Mouse (Mus musculus) heart, postnatal 14 days (tissue): ENCODE measurements around the gene Prdm5. TPM values are rescaled to one million over a fixed set of nuclear protein-coding genes. Genes with fewer than 3 reads are reported as not detected.

ENCODE experiments used
- DNase-seq, 2 experiments: peaks; one replicate each; pipeline ENCODE4 v3.0.0; 2021 to 2022
- intact Hi-C: fragments of 180-260 bp; cut with DNase I; formaldehyde crosslinking; loops from one replicate; pipeline ENCODE4 v1.15.1; 2025
- long read RNA-seq, 2 experiments: library from polyadenylated mRNA; stranded (forward); transcript quantifications; one replicate each; pipeline ENCODE4 v2.0.0; 2021
- total RNA-seq, 2 experiments: library from RNA; stranded (reverse); gene quantifications; 2 replicates each; pipeline ENCODE4 v1.2.3; 2021

Prdm5 gene
- total RNA-seq: 1 to 10 TPM; 8.2 to 9.0 TPM
- long read RNA-seq, experiment 1, partial matches to known transcripts: 0 of 1 reads
- long read RNA-seq, experiment 1, other reads (novel, unspliced or antisense): 1 of 1 reads
- long read RNA-seq, experiment 2, partial matches to known transcripts: 1 of 9 reads
- long read RNA-seq, experiment 2, other reads (novel, unspliced or antisense): 5 of 9 reads

DNA sequence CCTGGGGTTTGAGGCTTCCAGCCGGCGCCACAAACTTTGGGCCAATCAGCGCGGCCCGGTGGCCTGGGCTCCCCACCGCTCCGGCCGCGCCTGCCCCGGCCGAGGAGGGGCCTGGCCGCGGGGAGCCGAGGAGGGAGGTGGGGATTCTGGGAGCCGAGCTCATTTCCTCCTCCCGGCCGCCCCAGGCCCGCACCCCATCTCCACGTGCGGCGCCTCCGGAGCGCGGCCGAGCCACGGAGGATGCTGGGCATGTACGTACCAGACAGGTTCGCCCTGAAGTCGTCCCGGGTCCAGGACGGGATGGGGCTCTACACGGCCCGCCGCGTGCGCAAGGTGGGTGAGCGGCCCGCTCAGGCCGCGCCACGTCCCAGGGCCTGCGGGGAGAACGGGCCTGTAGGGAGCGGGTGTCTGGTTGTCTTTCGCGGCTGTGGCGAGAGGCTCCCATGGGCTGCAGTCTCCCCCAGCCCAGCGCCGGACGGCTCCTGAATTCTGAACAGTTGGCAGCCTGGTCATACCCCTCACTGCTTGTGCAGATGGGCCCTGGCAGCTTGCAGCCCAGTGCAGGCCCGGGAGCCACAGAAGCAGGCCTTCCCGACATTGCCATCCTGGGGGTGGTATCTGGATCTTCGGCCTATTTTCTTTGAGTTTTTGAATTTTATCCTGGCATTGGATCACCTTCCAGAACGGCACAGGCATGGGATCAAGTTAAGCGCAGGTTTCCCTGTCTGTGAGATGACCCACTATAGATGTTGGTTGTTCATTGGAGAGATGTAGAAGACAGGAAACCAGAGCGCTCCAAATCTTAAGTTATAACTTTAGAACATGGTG lies at the start of gene Prdm5:
Gene Prdm5 (plus strand): TSS at position 128 of the 828 bp plus-strand sequence.
- intact Hi-C loops: no loop called here
- DNase-seq: peak; percentile 72 to 79

DNA sequence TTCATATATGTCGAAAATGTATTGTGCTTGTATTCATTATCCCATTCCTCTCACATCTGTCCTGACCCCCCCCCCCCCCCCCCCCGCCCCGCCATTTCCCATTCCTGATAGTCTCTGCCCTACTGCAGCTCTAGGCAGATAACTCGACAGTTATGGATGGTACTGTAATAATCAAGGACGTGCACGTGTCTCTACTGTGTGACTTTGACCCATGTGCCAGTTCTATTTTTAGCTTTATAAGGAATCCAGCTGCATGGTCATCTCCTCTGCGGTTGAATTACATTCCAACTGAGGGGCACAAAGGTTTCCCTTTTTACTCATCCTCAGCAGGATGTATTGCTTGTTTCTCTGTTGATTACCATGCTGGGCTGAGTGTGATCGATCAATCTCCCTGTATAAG lies 39.3 kb upstream of the Prdm5 start:
- peak in 1 of 2 experiments; percentile 11 for DNase-seq
- intact Hi-C loops: no loop called here

DNA sequence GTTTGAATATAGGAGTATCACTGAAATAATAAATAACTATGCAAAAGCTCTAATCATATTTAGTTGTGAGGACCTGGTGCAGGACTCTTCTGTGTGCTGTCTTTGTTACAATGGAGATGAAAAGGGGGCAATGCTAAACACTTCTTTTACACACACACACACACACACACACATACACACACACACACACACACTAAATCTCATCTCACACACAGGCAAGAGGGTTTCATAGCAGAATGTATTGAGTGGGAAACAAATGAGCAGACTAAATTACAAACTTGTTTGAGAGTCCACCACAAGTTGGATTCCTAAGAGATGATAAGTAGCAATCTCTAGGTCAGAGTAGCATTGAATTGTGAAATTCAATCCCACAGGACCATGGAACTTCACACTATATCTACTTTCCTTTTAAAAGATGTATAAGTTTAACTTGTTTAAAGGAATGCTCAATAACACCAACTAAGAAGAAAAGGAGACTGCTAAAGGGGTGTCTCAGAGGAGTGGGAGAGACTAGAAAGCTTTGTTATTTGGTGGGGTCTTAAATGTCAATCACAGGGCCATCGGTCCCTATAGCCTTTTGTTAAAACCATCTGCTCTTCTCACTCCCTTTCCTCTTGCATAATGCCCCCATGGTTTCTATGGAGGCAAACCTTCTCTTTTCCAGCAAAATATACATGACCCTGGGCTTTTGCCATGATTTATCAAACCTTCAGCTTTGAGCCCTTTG lies 35.5 kb upstream of the Prdm5 start:
- intact Hi-C loops: no loop called here
- DNase-seq: no peak

DNA sequence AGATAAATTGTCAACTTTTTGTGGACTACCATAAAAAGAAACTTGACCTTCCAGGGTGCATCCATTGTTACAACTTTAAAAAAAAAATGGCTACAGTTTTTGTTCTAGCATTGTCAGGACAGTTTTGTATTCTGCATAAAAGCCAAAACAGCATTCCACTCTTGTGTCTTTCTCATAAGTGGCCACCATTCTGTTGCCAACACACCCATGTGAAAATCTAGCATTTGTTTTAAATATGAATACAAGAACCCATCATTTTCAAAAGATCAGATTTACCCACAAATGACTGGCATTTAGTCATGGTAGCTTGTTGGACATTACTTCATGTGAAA lies 35.0 kb upstream of the Prdm5 start:
- intact Hi-C loops: no loop called here
- DNase-seq: no peak

DNA sequence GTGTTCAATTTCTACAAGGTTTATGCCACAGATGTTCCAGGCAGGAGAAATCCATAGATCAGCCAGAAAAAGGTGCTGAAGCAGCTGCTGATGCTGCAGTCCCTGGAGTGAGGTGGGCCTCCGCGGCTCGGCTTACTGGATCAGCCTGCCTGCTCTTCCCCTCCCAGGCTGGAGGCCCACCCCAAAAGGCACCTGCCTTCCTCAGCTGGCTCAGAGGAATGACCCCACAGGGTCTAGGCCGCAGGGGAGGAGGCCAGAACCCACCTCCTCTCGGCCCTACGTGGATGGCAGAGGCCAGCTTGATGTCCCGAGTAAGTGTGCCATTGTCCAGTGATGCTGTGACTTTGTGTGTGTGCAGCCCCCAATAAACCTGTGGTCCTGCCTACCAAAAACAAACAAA lies 20.6 kb upstream of the Prdm5 start:
- intact Hi-C loops: no loop called here
- no peak for DNase-seq

DNA sequence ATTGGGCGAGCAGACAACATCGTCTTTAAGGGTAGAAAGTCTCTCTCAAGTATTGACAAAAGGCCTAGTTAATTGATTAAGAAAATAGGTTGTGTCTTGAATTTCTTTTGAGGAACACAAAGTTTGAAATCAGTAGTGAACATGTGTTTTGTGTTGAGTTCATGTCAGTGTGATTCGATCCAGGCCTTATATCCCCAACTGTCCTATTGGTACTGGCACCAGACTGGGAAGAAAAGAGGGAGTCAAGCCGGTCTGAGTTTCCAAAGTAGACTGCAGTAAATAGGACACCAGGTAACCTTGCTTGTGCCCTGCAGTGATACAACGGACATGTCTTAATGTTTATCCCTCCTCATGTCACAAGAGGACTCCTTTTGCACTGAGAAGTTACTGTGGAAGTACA lies 19.6 kb upstream of the Prdm5 start:
- DNase-seq: no peak
- intact Hi-C loops: no loop called here

DNA sequence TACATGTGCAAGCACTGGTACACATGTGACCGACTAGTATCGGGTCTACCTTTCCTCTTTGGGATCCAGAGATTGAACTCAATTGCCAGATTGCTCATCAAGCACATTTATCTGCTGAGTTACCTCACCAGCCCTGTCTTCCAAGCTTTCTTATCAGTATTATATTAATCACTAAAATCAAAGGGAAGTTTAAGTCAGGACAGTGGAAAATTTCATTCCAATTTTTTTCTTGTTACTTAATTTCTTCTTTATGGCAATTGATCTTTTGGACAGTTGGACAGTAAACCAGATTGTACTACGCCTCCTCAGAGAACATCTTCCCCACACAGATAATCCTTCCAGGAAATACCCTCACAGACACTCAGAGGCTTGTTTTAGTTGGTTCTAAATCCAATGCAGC lies 18.7 kb upstream of the Prdm5 start:
- no peak for DNase-seq
- intact Hi-C loops: no loop called here

DNA sequence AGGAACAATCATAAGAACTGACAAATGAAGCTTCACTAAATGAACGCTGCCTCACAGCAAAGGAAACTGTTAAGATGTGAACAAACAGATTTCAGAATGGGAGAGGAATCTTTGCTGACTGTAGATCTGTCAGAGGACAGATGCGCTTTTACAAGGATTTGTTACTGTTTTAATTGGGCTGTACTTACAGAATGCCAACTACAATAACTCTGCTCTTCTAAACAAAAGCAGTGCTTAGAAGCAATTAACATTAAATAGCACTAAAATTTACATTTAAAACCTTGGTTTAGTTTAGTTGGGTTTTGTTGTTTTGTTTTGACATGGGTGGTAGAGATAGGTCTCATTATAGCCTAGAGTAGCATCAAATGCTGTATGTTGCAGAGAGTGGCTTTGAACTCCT lies 14.3 kb upstream of the Prdm5 start:
- no peak for DNase-seq
- intact Hi-C loops: no loop called here

DNA sequence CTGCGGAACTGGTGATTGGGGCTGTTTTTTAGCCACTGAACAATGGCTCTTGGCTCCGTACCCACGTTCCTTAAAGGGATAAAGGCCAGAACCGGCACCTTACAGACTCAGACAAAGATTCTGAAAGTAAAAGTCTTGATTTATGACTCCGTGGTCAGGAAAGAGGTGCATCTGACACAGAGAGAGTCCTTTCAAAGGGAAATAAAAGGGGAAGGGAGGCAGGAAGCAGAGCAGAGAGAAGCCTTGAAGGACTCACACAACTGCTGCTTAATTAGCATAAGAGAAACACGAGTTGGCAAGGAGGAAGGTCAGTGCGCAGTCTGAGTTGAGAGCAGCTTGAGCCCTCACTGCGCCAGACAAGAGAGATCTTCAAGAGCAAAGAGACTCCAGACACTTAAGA lies 13.7 kb upstream of the Prdm5 start:
- DNase-seq: peak in 1 of 2 experiments; percentile 28
- intact Hi-C loops: no loop called here

DNA sequence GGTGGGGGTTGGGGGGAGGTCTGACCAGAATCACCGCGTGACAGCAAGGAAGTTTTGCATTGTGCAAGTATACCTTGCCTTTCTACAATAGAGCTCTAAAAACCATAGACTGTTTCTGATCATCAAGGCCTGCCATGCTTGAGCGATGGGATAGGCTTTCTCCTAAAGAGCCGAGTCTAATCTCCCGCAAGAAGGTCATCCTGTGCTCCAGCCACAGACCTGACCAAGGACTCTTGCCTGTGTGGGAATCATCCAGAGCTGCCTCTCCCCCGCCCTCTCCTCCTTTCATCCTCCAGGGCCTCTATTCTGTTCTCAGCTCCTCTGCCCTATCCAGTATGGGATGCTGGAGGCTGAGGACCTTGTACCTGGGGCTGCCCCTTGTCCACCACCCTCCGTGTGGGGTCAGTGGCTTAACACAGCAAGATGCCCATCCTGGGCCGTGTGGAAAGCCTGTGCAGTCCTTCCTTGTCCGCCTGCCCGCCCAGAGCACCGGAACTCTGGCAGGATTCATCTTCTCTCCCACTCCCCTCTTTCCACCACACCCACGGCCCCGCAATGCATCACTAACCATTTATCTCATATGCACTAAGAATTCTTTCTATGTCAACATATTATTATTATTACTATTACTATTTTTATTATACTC lies 12.9 kb upstream of the Prdm5 start:
- intact Hi-C loops: no loop called here
- DNase-seq: no peak

DNA sequence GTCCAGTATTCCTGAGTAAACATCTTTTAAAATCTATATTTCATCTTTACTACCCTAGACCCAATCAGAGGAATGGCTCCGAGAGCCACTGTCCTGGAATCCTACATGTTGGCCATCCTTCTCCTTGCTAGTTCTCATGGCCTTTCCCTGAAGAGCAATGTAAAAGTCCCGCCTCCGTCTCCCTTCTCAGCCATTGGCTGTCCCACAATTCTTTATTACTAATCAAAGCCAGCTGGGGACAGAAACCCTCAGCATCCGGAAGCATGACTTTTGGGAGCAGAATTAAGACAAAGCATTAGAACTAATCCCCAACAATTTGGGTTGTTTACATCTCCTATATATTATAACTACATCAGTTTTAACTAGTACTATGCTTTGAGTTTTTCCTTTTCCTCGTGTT lies 10.9 kb upstream of the Prdm5 start:
- no peak for DNase-seq
- intact Hi-C loops: no loop called here

DNA sequence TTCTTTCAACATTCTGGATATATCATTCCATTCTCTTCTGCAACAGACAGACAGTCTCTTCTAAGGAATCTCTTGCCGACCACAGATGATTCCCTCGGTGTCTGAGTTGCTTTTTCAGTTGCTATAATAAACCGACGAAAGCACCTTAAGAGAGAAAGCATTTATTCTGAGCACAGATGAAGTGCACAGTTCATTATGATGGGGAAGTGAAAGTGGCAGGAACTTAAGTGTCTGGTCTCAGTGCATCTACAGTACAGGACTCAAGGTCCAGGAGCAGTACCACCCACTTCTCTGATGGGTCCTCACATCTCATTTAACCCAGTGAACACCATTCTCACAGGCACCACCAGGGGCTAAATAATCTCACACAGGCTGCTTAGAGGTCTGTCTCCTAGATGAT lies 5.2 kb upstream of the Prdm5 start:
- intact Hi-C loops: no loop called here
- no peak for DNase-seq

DNA sequence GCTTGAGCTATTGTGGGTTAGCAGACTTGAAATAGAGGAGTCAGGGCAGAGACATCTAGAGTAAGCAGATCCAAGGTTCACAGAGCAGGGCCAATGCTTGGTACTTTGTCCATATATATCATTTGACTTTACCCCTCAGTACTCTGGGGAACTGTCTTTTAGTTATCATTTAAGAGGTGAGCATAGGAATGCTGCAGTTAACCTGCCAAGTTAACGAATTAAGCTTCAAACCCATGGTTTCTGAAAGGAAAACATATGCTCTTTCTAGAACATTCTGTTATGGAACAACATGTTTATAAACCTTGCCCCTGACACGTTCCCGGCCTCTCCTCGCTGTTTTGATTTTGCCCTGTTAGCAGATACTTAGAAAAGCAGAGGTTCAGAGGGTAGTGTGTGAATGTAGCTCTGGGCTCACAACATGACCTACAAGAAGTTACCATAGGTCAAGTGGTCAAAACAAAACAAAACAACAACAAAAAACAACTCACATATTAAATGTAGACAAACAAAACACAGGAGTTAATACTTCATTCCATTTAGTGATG lies 973 bp downstream of the Prdm5 start:
- intact Hi-C loops: no loop called here

DNA sequence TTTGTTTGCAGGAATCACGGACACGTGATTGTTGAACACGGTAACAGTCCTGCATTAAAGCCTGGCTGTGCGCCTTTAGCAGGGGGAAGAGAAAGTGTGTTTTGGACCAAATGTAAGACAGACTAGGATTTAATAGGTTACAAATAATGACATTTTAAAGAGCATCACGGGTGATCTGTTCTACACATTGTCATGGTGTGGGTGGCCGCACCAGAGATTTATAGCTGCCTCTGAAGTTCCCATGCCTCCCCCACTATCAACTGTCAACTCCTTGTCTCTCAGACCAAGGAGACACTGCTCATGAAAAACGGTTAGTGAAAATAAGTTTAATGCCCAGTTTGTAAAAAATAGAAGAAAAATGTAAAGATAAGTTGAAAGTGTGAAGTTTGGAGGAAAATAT lies 2.7 kb downstream of the Prdm5 start:
- DNase-seq: no peak
- intact Hi-C loops: no loop called here

More for the DNA sequence above, 973 bp downstream of the Prdm5 start:
- no peak for DNase-seq

DNA sequence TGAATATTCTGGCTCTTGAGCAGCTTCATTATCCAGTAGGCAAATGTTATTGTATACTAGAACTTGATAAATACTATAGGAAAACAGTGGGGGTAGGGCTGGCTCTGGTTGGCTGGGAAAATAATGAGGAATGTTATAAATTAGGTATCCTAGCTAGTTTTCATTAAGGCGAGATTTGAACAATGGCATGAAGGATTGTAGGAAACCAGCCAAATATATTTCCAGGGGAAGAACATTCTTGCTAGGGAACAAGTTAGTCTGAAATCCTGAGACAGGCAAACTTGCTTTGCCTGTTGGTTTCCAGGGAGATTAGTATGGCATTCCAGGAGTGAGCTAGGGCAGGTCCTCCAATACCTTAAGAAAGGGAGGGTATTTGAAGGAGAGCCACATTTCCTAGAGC lies 4.9 kb downstream of the Prdm5 start:
- DNase-seq: no peak
- intact Hi-C loops: no loop called here

DNA sequence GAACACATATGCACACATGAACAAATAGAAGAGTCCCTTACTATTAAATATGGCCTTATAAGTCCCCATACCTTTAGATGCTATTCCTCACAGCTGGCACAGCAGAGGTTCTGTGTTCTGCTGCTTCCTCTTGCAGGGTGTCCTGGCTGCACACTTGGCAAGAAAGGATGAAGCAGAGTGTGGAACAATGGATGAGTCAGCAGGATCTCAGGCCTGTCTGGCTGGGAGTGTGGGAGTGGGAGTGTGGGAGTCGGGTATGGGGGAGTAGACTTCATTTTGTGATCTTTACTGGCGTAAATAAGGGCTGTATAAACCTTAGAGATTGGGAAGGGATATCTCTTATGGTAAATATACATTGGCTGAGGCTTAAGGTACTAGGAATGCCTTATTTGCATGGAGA lies 14.1 kb downstream of the Prdm5 start:
- intact Hi-C loops: no loop called here
- no peak for DNase-seq

DNA sequence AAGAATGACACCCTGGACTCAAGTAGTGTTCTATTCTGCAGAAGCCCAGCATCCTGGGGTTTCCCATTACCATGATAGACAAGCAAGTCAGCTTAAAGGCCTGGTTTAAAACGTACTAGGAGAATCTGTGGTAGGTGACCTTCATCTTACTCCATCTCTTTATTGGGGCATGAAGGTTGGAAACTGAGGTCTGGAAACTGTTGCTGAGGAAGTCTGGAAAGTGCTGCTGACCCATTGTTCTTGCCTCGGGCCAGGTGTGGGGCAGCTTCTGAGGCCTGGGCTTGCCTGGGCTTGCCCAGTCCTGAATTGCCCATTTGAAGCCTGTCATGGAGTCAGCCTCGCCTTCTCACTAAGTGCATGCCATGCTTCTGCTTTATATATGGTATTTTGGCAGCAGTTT lies 17.8 kb downstream of the Prdm5 start:
- no peak for DNase-seq
- intact Hi-C loops: no loop called here

DNA sequence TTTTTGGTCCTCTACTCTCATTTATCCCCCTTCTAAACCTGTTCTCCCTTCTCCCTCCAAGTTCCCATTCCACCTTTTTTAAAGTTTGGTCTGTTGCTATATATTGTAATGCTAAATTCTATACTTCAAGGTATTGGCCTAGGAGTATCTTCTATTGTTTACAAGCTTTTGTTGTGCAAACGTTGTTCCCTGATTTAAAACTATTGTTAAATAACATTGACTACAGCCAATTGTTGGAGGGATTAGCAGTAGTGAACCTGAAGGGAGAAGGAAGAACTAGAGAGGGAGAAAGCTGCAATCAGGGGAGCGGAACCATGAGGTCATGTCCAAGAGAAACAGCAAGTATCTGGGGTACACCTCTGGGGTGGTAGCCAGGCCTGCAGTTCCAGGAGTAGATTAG lies 18.5 kb downstream of the Prdm5 start:
- intact Hi-C loops: no loop called here
- no peak for DNase-seq

DNA sequence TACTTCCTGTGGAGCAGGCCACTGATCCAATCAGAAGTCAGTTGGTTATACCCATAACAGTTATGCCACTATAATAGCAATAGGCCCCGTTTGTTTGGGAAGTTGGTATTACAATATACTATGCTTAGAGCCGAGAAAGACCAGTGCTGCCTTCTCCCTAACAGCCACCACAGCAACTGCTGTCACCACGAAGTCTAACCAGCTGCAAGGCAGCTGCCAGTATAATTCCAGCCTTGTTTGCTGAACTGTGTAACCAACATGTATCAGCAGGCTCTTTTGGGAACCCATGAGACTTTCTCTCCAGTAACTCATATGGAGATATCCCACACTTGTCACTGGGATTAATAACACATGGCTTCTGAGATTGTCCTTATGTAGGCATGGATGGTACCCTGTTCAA lies 19.6 kb downstream of the Prdm5 start:
- DNase-seq: peak in 1 of 2 experiments; percentile 5
- intact Hi-C loops: no loop called here

DNA sequence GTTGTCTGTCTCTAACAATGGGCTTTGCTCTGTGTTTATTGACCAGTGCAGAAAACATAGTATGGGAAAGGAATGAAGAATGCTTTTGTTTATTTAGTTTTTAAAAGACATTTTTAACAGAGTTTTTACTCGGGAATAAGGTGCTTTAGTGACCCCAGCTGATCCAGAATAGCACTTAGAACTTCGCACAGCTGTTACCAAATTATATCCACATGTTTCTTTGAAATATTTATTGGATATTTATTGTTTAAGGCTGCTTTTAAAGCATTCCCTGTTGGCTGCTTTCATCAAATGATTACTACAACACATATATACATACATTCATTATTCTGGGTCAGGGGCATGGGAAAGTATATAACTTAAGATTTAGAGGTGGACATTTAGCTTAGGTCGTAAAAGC lies 32.9 kb downstream of the Prdm5 start:
- no peak for DNase-seq
- intact Hi-C loops: no loop called here
